Mouse (Mus musculus) fibroblast of lung, adult 2 months (primary cell): Measurements from ENCODE around the gene Htr1d.
A peak's percentile ranks its signal among the peaks of the same experiment; 100 is the strongest.

Source experiments
- DNase-seq: peaks from one replicate; pipeline ENCODE4 v3.0.0-alpha.2; 2011; ENCODE audit warnings: low read depth

Gene Htr1d

DNA sequence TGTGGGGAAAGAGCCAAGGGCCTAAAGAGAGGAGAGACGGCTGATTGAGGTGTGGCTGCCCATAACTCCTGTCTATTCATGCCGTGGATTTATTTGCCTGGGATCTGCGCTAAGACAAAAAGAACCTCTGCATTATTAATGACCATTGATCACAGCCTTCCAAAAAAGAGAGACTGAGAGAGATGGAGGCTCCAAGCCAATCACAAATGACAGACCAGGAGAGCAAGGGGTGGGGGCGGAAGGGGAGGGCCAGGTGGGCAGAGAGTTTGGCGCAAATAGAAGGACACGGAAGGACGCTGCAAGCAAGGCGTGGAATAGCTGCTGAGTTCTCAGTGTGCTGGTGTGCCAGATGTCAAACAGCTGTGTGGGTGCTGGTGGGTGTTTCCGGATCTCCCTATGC, at the start of gene Htr1d:
Htr1d (plus strand) TSS at position 301 of the 400 bp plus-strand sequence.
- no peak for DNase-seq

DNA sequence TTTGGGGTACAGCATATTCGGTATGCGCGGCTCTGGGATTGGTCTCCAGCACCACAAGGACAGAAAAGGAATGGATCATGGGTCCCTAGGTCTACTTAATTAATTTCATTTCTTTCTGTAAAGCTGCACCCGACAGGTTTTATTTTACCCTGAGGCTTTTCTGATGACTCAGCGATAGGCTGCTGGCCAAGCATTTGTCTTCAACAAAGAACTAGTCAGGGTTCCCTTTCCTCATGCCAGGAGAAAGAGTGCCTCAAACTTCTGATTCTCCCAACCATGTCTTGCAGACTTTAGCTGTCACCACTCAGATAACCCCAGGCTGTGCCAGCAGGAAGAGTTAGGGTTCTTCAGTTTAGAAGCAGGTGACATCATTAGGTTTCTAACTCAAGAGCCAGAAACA, 46.3 kb upstream of the Htr1d start:
- peak; percentile 25 for DNase-seq

DNA sequence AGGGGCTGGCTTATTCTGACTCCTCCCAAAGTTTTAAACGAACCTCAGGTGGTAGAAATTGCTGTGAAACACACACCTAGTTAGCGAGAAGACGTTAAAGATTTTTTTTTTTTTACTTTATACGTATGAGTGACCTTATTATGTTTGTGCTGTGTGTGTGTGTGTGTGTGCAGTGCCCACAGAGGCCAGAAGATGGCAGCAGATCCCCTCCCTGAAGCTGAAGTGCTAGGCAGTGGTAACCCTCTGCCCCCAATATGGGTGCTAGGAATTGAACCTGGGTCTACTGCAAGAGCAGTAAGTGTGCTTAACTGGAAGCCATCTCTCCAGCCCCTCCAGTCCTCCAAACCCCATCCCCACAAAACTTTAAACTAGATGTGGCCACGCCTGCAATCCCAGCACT, 40.3 kb upstream of the Htr1d start:
- DNase-seq: no peak

GRCm38 (mm10) chr4:136383839-136384238, 39.5 kb upstream of the Htr1d start:
- peak; percentile 21 for DNase-seq

GRCm38 (mm10) chr4:136387261-136387660, 36.1 kb upstream of the Htr1d start:
- DNase-seq: no peak

DNA sequence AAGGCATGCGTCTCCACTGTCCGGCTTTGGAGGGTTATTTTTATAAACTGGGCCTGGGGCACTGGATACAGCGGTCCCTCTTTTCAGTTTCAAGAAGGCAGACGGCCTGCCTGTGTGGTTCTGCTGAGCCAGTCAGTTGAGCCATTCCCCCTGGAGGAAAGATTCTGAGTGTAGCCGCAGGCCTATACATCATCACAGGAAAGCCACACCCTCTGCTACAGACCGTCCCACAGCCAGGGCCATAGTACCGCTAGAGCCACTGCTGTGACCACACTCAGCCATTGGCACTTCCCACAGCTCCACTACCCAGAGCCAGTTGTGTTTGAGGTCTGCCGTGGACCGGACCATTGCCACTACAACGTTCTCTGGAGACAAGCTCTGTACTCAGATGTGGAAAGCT, 21.5 kb upstream of the Htr1d start:
- DNase-seq: no peak

- DNase-seq: peak; percentile 33
These were observed 15.5 kb upstream of the Htr1d start for GRCm38 (mm10) chr4:136407831-136408230.

DNA sequence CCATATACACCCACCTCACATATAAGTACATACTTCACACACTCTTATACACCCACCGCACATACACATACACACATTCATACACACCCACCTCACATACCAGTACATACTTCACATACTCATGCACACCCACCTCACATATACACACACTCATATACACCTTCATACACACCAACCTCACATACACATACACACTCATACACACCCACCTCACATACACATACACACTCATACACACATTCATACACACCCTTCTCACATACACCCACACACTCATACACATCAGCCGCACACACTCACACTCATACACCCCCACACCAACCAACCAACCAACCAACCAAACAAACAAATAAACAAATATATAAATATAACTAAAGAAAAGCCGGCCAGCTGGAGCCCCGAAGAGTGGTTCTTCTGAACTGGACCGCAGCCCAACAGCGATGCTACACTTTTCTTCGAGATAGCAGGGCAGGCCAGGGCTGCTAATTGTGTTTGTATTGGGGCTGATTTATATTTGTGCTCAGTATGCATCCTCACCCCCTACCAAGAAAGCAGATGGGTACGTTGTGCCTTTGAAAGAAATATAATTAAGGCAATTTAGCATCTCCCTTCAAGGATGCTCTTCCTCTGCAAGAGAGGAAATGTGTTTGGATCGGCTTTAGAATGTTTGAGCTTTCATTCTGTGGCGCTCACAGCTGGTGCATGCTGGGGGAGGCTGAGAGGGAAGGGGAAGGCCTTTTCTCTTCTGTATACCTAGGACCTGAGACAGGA, 11.1 kb upstream of the Htr1d start:
- DNase-seq: no peak

DNA sequence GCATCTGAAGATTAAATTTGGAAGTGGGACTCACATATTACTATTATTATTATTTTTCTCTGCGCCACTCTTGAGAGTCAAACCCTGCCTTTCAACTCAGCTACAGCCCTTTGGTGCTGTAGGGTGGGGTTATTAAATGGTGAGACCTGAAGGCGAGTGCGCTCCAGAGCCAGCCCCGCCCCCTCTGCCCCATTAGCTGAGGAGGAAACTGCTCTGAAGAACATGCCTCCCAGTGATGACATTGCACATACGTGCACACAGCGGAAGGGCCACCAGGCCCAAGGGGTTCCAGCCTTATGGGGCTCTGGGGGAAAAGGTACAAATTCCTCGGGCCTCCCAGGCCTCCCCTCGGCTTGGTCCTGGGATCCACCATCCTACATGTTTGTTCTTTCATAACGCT, 7.8 kb upstream of the Htr1d start:
- DNase-seq: no peak

GRCm38 (mm10) chr4:136418962-136419361, 4.4 kb upstream of the Htr1d start:
- no peak for DNase-seq

DNA sequence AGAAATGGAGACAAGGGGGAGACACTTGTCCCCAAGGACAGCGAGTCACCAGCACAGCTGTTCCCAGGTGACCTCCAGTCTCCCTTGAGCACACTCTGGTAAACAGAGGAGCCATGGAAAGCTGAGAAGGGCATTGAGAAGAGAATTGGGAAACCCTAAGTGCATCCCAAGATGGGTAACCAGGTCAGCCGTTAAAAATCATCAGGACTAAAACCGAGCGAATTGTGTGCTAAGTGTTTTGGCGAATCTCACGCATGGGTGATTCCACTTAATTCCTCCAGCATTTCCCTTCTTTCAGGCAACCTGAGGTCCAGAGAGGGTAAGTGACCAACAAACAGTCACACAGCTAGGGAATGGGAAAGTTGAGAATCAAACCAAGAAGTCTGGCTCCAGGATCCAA, 3.9 kb upstream of the Htr1d start:
- DNase-seq: no peak

GRCm38 (mm10) chr4:136424120-136424999, 1.0 kb downstream of the Htr1d start:
- DNase-seq: no peak

GRCm38 (mm10) chr4:136425000-136425288, 1.6 kb downstream of the Htr1d start:
- no peak for DNase-seq

GRCm38 (mm10) chr4:136430609-136431375, 7.5 kb downstream of the Htr1d start:
- no peak for DNase-seq

DNA sequence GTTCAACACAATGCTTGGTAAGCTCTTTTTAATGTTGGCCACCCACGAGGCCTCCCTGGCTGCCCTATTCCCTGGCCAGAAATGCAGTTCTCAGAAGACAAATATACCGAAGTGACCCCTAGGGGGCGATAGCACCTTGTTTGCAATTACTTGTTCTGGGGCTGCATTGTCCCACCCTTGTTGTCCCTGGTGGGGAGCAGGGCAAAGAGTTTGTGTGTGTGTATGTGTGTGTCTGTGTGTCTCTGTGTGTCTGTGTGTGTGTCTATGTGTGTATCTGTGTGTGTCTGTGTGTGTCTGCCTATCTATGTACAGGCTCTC, 8.0 kb downstream of the Htr1d start:
- no peak for DNase-seq

DNA sequence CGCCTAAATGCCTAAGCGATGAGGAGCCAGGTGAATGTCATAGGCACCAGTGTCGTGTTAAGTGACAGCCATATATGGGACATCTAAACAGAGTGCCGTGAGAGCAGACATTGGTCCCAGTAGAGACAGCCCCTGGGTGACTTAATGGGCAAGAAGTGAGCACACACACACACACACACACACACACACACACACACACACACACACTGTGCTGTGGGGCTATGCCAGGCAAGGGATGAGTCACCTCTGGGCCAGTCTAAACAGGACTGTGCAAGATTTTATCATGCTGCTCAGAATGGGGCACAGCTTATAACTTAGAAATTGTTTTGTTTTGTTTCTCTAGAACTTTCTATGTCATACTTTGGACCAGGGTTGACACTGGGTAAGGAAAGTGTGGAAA, 10.7 kb downstream of the Htr1d start:
- peak; percentile 44 for DNase-seq

DNA sequence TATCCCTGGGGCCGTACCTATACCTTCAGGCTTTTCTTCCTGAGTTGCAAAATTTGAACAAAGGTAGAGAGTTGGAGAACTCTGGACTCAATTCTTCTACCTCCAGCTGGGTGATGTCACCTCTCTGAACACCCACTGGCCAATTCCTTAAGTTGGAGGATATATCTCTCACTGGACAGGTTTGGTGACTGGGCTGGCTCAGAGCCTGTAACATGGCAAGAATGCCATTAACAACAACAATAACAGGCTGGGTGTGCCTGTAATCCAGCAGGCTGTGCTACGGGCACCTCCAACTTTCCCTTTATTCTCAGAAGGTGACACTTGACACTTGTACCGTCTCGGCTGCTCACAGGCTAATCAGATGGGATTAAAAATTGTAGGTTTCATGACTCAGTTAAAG, 15.8 kb downstream of the Htr1d start:
- no peak for DNase-seq

GRCm38 (mm10) chr4:136441354-136442043, 18.2 kb downstream of the Htr1d start:
- peak; percentile 81 for DNase-seq

GRCm38 (mm10) chr4:136444561-136444960, 21.2 kb downstream of the Htr1d start:
- DNase-seq: no peak

- no peak for DNase-seq
These were observed 26.5 kb downstream of the Htr1d start for GRCm38 (mm10) chr4:136449795-136450194.

- DNase-seq: no peak
These were observed 26.9 kb downstream of the Htr1d start for GRCm38 (mm10) chr4:136450271-136450670.

GRCm38 (mm10) chr4:136451564-136451963, 28.2 kb downstream of the Htr1d start:
- no peak for DNase-seq
